Mouse (Mus musculus) liver, adult 2 months (tissue): ENCODE results near the gene Eif2s3x. TPM values are rescaled to one million over a fixed set of nuclear protein-coding genes. Genes with fewer than 3 reads are reported as not detected.

ENCODE experiments used
- DNase-seq: peaks from one replicate; pipeline ENCODE4 v3.0.0-alpha.2; 2011; ENCODE audit warnings: low read depth, low spot score; ENCODE audit errors: extremely low read depth
- H3K27ac ChIP-seq: fragments of 200-500 bp; replicated peaks from 2 replicates; pipeline ENCODE4 v1.5.1; 2012; ENCODE audit warnings: low read depth, mild to moderate bottlenecking, control low read depth, inconsistent platforms, low read length; ENCODE audit not compliant: insufficient read depth
- H3K27me3 ChIP-seq: fragments of 200-500 bp; 2 replicates; pipeline ENCODE4 v1.6.1; 2012; ENCODE audit warnings: mild to moderate bottlenecking, moderate library complexity, low read length, inconsistent platforms; ENCODE audit not compliant: control insufficient read depth, insufficient read depth
- H3K36me3 ChIP-seq: fragments of 200-500 bp; 2 replicates; pipeline ENCODE4 v1.6.1; 2012; ENCODE audit warnings: low read length, inconsistent platforms; ENCODE audit not compliant: control insufficient read depth, insufficient read depth
- H3K4me1 ChIP-seq: fragments of 200-500 bp; 2 replicates; pipeline ENCODE4 v1.6.1; 2011; ENCODE audit warnings: low read length; ENCODE audit not compliant: control insufficient read depth, insufficient read depth
- H3K4me3 ChIP-seq: fragments of 200-500 bp; 2 replicates; pipeline ENCODE4 v1.5.1; 2011; ENCODE audit warnings: low read depth, mild to moderate bottlenecking, control low read depth, low read length, moderate library complexity; ENCODE audit not compliant: insufficient read depth
- H3K79me2 ChIP-seq: fragments of 200-500 bp; 2 replicates; pipeline ENCODE4 v1.6.1; 2012; ENCODE audit warnings: inconsistent platforms, mild to moderate bottlenecking, low read length, moderate library complexity; ENCODE audit not compliant: control insufficient read depth, insufficient read depth
- H3K9ac ChIP-seq: fragments of 200-500 bp; 2 replicates; pipeline ENCODE4 v1.6.1; 2012; ENCODE audit warnings: low read depth, mild to moderate bottlenecking, control low read depth, inconsistent platforms, low read length
- CTCF ChIP-seq: fragments of 200-500 bp; IDR thresholded peaks from 2 replicates; pipeline ENCODE4 v1.5.1; 2011; ENCODE audit warnings: low read depth, low read length, control low read depth
- POLR2A ChIP-seq: fragments of 200-500 bp; IDR thresholded peaks from 2 replicates; pipeline ENCODE4 v1.6.1; 2011; ENCODE audit warnings: low read length, control low read depth; ENCODE audit not compliant: insufficient read depth; ENCODE audit errors: extremely low read depth
- WGBS: fragments of 180-500 bp; shearing (Covaris S2); methylation state at CpG from one replicate; pipeline ENCODE4 v1.1.7; 2018; 5-methylcytosine and 5-hydroxymethylcytosine counted together
- polyA plus RNA-seq: library from polyadenylated mRNA; depleted of rRNA; stranded (reverse); fragments of >200 nt; gene quantifications from 2 replicates; pipeline ENCODE4 v1.2.3, GENCODE M21; 2012; rRNA removed
- total RNA-seq: library from RNA; depleted of rRNA; stranded (reverse); fragments of >200 nt; gene quantifications from 2 replicates; pipeline ENCODE4 v1.2.3, GENCODE M21; 2014; rRNA removed

Eif2s3x gene
- total RNA-seq (93.1 and 103 TPM in 2 replicates), polyA plus RNA-seq (42.7 and 43.7 TPM in 2 replicates)

- Histone ChIP-seq H3K27ac (peak within 1 kb of the TSS; percentile 95), H3K4me1 (peaks cover 3% of the 10 kb centered on the region; the same call in 1 of the 2 replicates), H3K79me2 (no peaks in the 10 kb centered on the region), H3K36me3 (peaks cover 10% of the 10 kb centered on the region; the same call in 1 of the 2 replicates), H3K27me3 (no peaks in the 10 kb centered on the region), H3K9ac (peak within 1 kb of the TSS; percentile 89), H3K4me3 (peak within 1 kb of the TSS; percentile 100)
- under 1% methylated on average over 52 of the region's 52 CpGs for WGBS
- TF ChIP-seq POLR2A: no peak
- peak; percentile 78 for TF ChIP-seq CTCF
- DNase-seq: peak; percentile 71
Observed at GRCm38 (mm10) chrX:94212597-94213321, at the start of gene Eif2s3x. Gene Eif2s3x (minus strand): TSS chrX:94212862.

GRCm38 (mm10) chrX:94235601-94236000, 22.9 kb upstream of the Eif2s3x start:
- TF ChIP-seq CTCF (no peak), POLR2A (no peak)
- under 1% methylated on average over 12 of the region's 12 CpGs for WGBS
- Histone ChIP-seq H3K27me3 (no peaks in the 10 kb centered on the region), H3K4me3 (peak overlapping the region; percentile 100), H3K4me1 (no peaks in the 10 kb centered on the region; the same call in 1 of the 2 replicates), H3K27ac (no peak overlapping the region), H3K79me2 (peaks cover 5% of the 10 kb centered on the region), H3K36me3 (no peaks in the 10 kb centered on the region), H3K9ac (peak overlapping the region; percentile 43; the same call in 1 of the 2 replicates)
- DNase-seq: no peak

- Histone ChIP-seq H3K27ac (peak overlapping the region; percentile 80), H3K9ac (peak overlapping the region; percentile 97), H3K4me3 (peak overlapping the region; percentile 100), H3K27me3 (no peaks in the 10 kb centered on the region), H3K4me1 (no peaks in the 10 kb centered on the region; the same call in 1 of the 2 replicates), H3K79me2 (peaks cover 5% of the 10 kb centered on the region), H3K36me3 (no peaks in the 10 kb centered on the region)
- no peak for DNase-seq
- WGBS: under 1% methylated on average over 34 of the region's 35 CpGs
- TF ChIP-seq POLR2A (no peak), CTCF (no peak)
Observed at GRCm38 (mm10) chrX:94235190-94235555, 22.5 kb upstream of the Eif2s3x start.

GRCm38 (mm10) chrX:94234532-94235189, 22.0 kb upstream of the Eif2s3x start, which contains the start of gene Klhl15:
Gene Klhl15 (plus strand): TSS chrX:94234599.
- no peaks in the 10 kb centered on the region for H3K36me3 ChIP-seq
- H3K4me1 ChIP-seq: no peaks in the 10 kb centered on the region; the same call in 1 of the 2 replicates
- H3K27me3 ChIP-seq: no peaks in the 10 kb centered on the region
- peak within 1 kb of the TSS; percentile 97 for H3K9ac ChIP-seq
- peak; percentile 61 for TF ChIP-seq POLR2A
- TF ChIP-seq CTCF: no peak
- 1% methylated on average over 20 of the region's 70 CpGs for WGBS
- peak; percentile 57 for DNase-seq
- peak within 1 kb of the TSS; percentile 100 for H3K4me3 ChIP-seq
- H3K79me2 ChIP-seq: peaks cover 5% of the 10 kb centered on the region
- H3K27ac ChIP-seq: peak within 1 kb of the TSS; percentile 99

- DNase-seq: peak; percentile 41
- Histone ChIP-seq H3K27ac (peak overlapping the region; percentile 99), H3K36me3 (no peaks in the 10 kb centered on the region), H3K4me3 (peak overlapping the region; percentile 100), H3K27me3 (no peaks in the 10 kb centered on the region), H3K9ac (peak overlapping the region; percentile 92), H3K79me2 (peaks cover 5% of the 10 kb centered on the region), H3K4me1 (no peaks in the 10 kb centered on the region; the same call in 1 of the 2 replicates)
- TF ChIP-seq POLR2A (no peak), CTCF (no peak)
- 2% methylated on average over 25 of the region's 25 CpGs for WGBS
Observed at GRCm38 (mm10) chrX:94233936-94234531, 21.4 kb upstream of the Eif2s3x start.
